Mouse (Mus musculus) midbrain, postnatal 0 days (tissue): ENCODE measurements at regions not wholly inside any gene's neighbourhood (a gene's known extent, or its start where the extent isn't known, plus 50 kb on each side); places are given as distances from the start of the nearest gene placed in this dataset.

ENCODE experiments used
- ATAC-seq: fragments of 200-750 bp; cut with Nextera tagmentation; 2 replicates; pipeline ENCODE4 v1.8.0; 2017; ENCODE audit warnings: moderate number of reproducible peaks, mild to moderate bottlenecking, moderate TSS enrichment, moderate library complexity; ENCODE audit not compliant: low FRiP score
- DNase-seq: peaks from one replicate; pipeline ENCODE4 v3.0.0-alpha.2; 2015; ENCODE audit warnings: low spot score
- H3K27ac ChIP-seq: fragments of 300-500 bp; sonication (generic); 2 replicates; pipeline ENCODE4 v1.5.1; 2014; ENCODE audit warnings: low read depth, mild to moderate bottlenecking, low read length, mixed read lengths
- H3K27me3 ChIP-seq: fragments of 300-500 bp; sonication (generic); 2 replicates; pipeline ENCODE4 v1.6.1; 2014; ENCODE audit warnings: low read length, control low read depth, mixed read lengths; ENCODE audit not compliant: insufficient read depth
- H3K36me3 ChIP-seq: fragments of 300-500 bp; sonication (generic); 2 replicates; pipeline ENCODE4 v1.6.1; 2014; ENCODE audit warnings: low read length, control low read depth, mixed read lengths; ENCODE audit not compliant: insufficient read depth
- H3K4me1 ChIP-seq: fragments of 300-500 bp; sonication (generic); 2 replicates; pipeline ENCODE4 v1.6.1; 2014; ENCODE audit warnings: mild to moderate bottlenecking, control low read depth, antibody characterized with exemption, low read length, mixed read lengths; ENCODE audit not compliant: insufficient read depth
- H3K4me2 ChIP-seq: fragments of 300-500 bp; sonication (generic); 2 replicates; pipeline ENCODE4 v1.6.1; 2014; ENCODE audit warnings: low read depth, mild to moderate bottlenecking, low read length, mixed read lengths; ENCODE audit not compliant: poor library complexity, severe bottlenecking
- H3K4me3 ChIP-seq: fragments of 300-500 bp; sonication (generic); 2 replicates; pipeline ENCODE4 v1.5.1; 2014; ENCODE audit warnings: low read depth, mild to moderate bottlenecking, low read length, moderate library complexity
- H3K9ac ChIP-seq: fragments of 300-500 bp; sonication (generic); replicated peaks from 2 replicates; pipeline ENCODE4 v1.6.1; 2014; ENCODE audit warnings: mild to moderate bottlenecking, low read length, moderate library complexity, mixed read lengths; ENCODE audit not compliant: poor library complexity, severe bottlenecking
- H3K9me3 ChIP-seq: fragments of 300-500 bp; sonication (generic); 2 replicates; pipeline ENCODE4 v1.6.1; 2016; ENCODE audit warnings: low read length, control low read depth
- CTCF ChIP-seq: IDR thresholded peaks from 2 replicates; pipeline ENCODE4 v1.5.1; 2016; ENCODE audit warnings: antibody characterized with exemption, mild to moderate bottlenecking
- whole genome bisulfite sequencing: fragments of 180-500 bp; shearing (Covaris S2); extraction: QIAGEN DNeasy Blood & Tissue Kit; methylation state at CpG from one replicate; pipeline ENCODE4 v1.1.7; 2014; 5-methylcytosine and 5-hydroxymethylcytosine counted together

DNA sequence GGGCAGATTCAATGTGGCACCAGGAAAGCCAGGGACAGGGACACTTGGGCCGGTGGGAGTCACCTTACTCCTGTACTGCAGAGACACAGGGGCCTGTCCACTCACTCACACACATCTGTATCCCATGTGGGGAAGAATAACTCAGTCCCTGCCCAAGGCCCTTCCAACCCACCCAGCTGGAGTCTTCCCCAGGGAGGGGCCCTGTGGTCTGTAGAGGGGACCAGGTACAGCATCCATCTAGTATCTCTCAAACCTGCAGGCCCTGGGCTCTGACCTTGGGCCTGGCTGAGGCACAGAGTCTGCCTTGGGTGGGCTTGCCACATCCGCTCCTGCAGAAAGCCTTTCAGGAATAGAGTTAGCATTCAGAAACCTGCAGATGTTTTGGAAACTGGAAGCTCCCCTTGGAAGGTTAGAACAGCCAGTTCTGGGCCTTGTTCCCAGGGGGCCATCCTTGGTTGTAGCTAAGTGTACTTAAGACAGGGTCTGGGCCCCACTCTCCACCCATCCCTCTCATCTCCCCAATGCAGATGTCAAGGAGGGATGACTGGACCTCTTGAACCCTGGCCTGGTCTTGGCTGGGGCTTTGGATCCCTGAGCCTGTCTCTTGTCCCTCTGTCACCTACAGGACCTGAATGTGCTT, 84.7 kb upstream of the Tmem189 start:
- no peak for ATAC-seq
- TF ChIP-seq CTCF: no peak
- no peak overlapping the region for H3K9ac ChIP-seq
- no peaks in the 10 kb centered on the region for H3K9me3 ChIP-seq
- no peaks in the 10 kb centered on the region for H3K36me3 ChIP-seq
- DNase-seq: no peak
- WGBS: 92% methylated on average over 2 of the region's 2 CpGs
- H3K4me1 ChIP-seq: peaks cover 2% of the 10 kb centered on the region; the same call in 1 of the 2 replicates
- H3K27ac ChIP-seq: no peak overlapping the region
- no peak overlapping the region for H3K4me2 ChIP-seq
- no peaks in the 10 kb centered on the region for H3K27me3 ChIP-seq
- no peak overlapping the region for H3K4me3 ChIP-seq

GRCm38 (mm10) chr2:167772834-167773233, 83.2 kb upstream of the Tmem189 start:
- TF ChIP-seq CTCF: no peak
- 93% methylated on average over 5 of the region's 5 CpGs for WGBS
- Histone ChIP-seq H3K4me1 (no peaks in the 10 kb centered on the region; the same call in 1 of the 2 replicates), H3K36me3 (no peaks in the 10 kb centered on the region), H3K27me3 (no peaks in the 10 kb centered on the region), H3K9ac (no peak overlapping the region), H3K4me2 (no peak overlapping the region), H3K4me3 (no peak overlapping the region), H3K9me3 (no peaks in the 10 kb centered on the region), H3K27ac (no peak overlapping the region)
- DNase-seq (no peak), ATAC-seq (no peak)

GRCm38 (mm10) chr2:167767962-167768361, 78.3 kb upstream of the Tmem189 start:
- Histone ChIP-seq H3K9me3 (no peaks in the 10 kb centered on the region), H3K27me3 (no peaks in the 10 kb centered on the region), H3K36me3 (no peaks in the 10 kb centered on the region), H3K4me2 (no peak overlapping the region), H3K27ac (no peak overlapping the region), H3K4me1 (no peaks in the 10 kb centered on the region; the same call in 1 of the 2 replicates), H3K9ac (no peak overlapping the region), H3K4me3 (no peak overlapping the region)
- DNase-seq (peak; percentile 58), ATAC-seq (no peak)
- 72% methylated on average over 13 of the region's 13 CpGs for WGBS
- TF ChIP-seq CTCF: no peak

GRCm38 (mm10) chr2:167767371-167767770, 77.7 kb upstream of the Tmem189 start:
- H3K9me3 ChIP-seq: no peaks in the 10 kb centered on the region
- H3K27me3 ChIP-seq: no peaks in the 10 kb centered on the region
- no peaks in the 10 kb centered on the region for H3K36me3 ChIP-seq
- no peak overlapping the region for H3K27ac ChIP-seq
- H3K4me3 ChIP-seq: no peak overlapping the region
- WGBS: 91% methylated on average over 8 of the region's 8 CpGs
- no peak for DNase-seq
- H3K9ac ChIP-seq: no peak overlapping the region
- TF ChIP-seq CTCF: no peak
- ATAC-seq: no peak
- H3K4me1 ChIP-seq: no peaks in the 10 kb centered on the region; the same call in 1 of the 2 replicates
- no peak overlapping the region for H3K4me2 ChIP-seq

DNA sequence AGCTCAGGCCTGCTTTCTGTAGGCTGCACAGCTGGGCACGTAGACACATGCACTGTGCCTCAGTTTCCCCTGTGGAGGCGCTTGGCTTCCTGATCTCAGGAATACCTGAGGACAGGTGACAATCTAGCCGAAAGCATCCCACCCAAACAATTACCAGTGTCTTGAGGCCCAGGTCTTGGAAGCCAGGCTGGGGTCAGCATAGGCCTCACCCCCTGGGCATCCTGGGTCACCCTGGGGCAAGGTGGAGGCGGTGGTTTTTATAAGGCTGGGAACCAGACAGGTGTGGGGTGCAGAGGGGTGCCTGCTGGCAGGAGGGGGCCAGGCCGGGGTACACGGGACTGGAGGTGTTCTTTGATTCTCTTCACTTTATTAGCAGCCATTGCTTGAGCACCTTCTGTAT, 76.2 kb upstream of the Tmem189 start:
- 92% methylated on average over 6 of the region's 6 CpGs for WGBS
- no peak overlapping the region for H3K4me3 ChIP-seq
- H3K9me3 ChIP-seq: no peaks in the 10 kb centered on the region

DNA sequence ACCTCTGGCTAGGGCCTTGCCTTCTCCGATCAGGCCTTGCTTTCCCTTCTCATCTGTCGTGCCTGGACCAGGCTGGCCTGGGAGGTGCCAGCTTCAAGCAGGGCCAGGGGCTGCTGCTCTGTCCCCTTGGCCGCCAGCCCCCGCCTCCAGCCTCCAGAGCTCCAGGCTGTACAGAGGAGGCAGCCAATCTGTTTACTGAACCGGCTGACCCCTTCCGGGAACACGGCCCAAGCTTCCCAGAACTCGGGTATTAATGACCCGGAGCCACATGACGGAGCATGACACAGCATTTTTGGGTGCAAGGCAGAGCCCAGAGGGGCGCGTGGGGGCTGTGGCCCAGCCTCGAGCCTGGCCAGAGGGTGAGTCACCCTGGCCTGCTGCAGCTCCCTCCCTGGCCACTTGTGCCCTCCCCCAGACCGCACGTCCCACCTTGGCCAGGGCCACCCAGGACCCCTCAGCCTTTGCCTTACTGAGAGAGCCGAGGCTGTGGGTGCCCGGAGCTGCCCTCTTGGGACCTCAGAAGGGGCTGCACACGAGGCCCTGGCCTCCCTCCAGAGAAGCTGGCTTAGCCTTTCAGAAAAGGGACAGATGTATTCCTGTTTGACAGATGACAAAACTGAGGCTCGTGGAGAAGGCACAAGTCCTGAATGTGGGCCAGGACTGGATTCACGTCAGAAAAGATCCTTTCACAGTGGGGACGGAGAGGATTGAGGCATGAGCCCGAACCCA, 75.6 kb upstream of the Tmem189 start:
- Histone ChIP-seq H3K4me1 (no peaks in the 10 kb centered on the region), H3K4me2 (no peak overlapping the region), H3K9me3 (no peaks in the 10 kb centered on the region), H3K9ac (no peak overlapping the region), H3K4me3 (no peak overlapping the region), H3K27me3 (no peaks in the 10 kb centered on the region), H3K36me3 (no peaks in the 10 kb centered on the region), H3K27ac (no peak overlapping the region)
- no peak for TF ChIP-seq CTCF
- peak; percentile 47; the same call in 1 of the 2 replicates for ATAC-seq
- WGBS: 46% methylated on average over 22 of the region's 22 CpGs
- DNase-seq: peak; percentile 84

More for the DNA sequence above, 76.2 kb upstream of the Tmem189 start:
- no peak for DNase-seq
- no peak for ATAC-seq
- Histone ChIP-seq H3K9ac (no peak overlapping the region), H3K27ac (no peak overlapping the region), H3K4me1 (no peaks in the 10 kb centered on the region; the same call in 1 of the 2 replicates), H3K36me3 (no peaks in the 10 kb centered on the region), H3K4me2 (no peak overlapping the region), H3K27me3 (no peaks in the 10 kb centered on the region)
- no peak for TF ChIP-seq CTCF
